Mouse (Mus musculus): ENCODE results near the gene Rrp15.

Rrp15 gene

GRCm38 (mm10) chr1:186714215-186714614 lies 34.9 kb downstream of the Rrp15 start:
- no peak for DNase-seq (ENCODE audit: low read depth, low spot score)

GRCm38 (mm10) chr1:186712802-186713471 lies 36.2 kb downstream of the Rrp15 start:
- peak; percentile 35 for DNase-seq (ENCODE audit: low read depth, low spot score)

- DNase-seq (ENCODE audit: low read depth, low spot score) = no peak
Measured at GRCm38 (mm10) chr1:186705915-186706248, 43.3 kb downstream of the Rrp15 start, which contains the start of gene Tgfb2. Gene Tgfb2, minus strand, starts transcription at chr1:186705989.

- DNase-seq (ENCODE audit: low read depth, low spot score) = no peak
Measured at GRCm38 (mm10) chr1:186705203-186705914, 43.8 kb downstream of the Rrp15 start.

- no peak for DNase-seq (ENCODE audit: low read depth, low spot score)
Measured at GRCm38 (mm10) chr1:186703980-186704701, 45.0 kb downstream of the Rrp15 start.

- no peak for DNase-seq (ENCODE audit: low read depth, low spot score)
Measured at GRCm38 (mm10) chr1:186703256-186703979, 45.7 kb downstream of the Rrp15 start.

GRCm38 (mm10) chr1:186702391-186703255 lies 46.5 kb downstream of the Rrp15 start:
- no peak for DNase-seq (ENCODE audit: low read depth, low spot score)

GRCm38 (mm10) chr1:186701206-186701905 lies 47.8 kb downstream of the Rrp15 start:
- no peak for DNase-seq (ENCODE audit: low read depth, low spot score)

- no peak for DNase-seq (ENCODE audit: low read depth, low spot score)
Measured at GRCm38 (mm10) chr1:186700496-186700895, 48.7 kb downstream of the Rrp15 start.

- DNase-seq (ENCODE audit: low read depth, low spot score) = no peak
Measured at GRCm38 (mm10) chr1:186698583-186699338, 50.4 kb downstream of the Rrp15 start.

GRCm38 (mm10) chr1:186696231-186696630 lies 52.9 kb downstream of the Rrp15 start:
- no peak for DNase-seq (ENCODE audit: low read depth, low spot score)

GRCm38 (mm10) chr1:186695361-186695760 lies 53.8 kb downstream of the Rrp15 start:
- no peak for DNase-seq (ENCODE audit: low read depth, low spot score)

GRCm38 (mm10) chr1:186692370-186692769 lies 56.8 kb downstream of the Rrp15 start:
- no peak for DNase-seq (ENCODE audit: low read depth, low spot score)

- no peak for DNase-seq (ENCODE audit: low read depth, low spot score)
Measured at GRCm38 (mm10) chr1:186691708-186692107, 57.5 kb downstream of the Rrp15 start.

GRCm38 (mm10) chr1:186684041-186684440 lies 65.1 kb downstream of the Rrp15 start:
- no peak for DNase-seq (ENCODE audit: low read depth, low spot score)

GRCm38 (mm10) chr1:186682606-186683005 lies 66.6 kb downstream of the Rrp15 start:
- DNase-seq (ENCODE audit: low read depth, low spot score) = no peak

- no peak for DNase-seq (ENCODE audit: low read depth, low spot score)
Measured at GRCm38 (mm10) chr1:186677614-186678013, 71.5 kb downstream of the Rrp15 start.

- no peak for DNase-seq (ENCODE audit: low read depth, low spot score)
Measured at GRCm38 (mm10) chr1:186676199-186676598, 73.0 kb downstream of the Rrp15 start.

- DNase-seq (ENCODE audit: low read depth, low spot score) = no peak
Measured at GRCm38 (mm10) chr1:186675263-186675662, 73.9 kb downstream of the Rrp15 start.

GRCm38 (mm10) chr1:186674621-186675020 lies 74.5 kb downstream of the Rrp15 start:
- DNase-seq (ENCODE audit: low read depth, low spot score) = no peak
